Mouse (Mus musculus) hindbrain, embryonic 16.5 days (tissue): ENCODE results near the gene Kiss1. TPM values are rescaled to one million over a fixed set of nuclear protein-coding genes. Genes with fewer than 3 reads are reported as not detected.
"Not testable (repeated sequence)": the region's sequence is repeated elsewhere in the genome, so short reads cannot be mapped to it uniquely, and the experiment has no call there.

Experiments
- ATAC-seq: fragments of 200-750 bp; cut with Nextera tagmentation; 2 replicates; pipeline ENCODE4 v1.8.0; 2017; ENCODE audit warnings: moderate TSS enrichment, moderate library complexity
- H3K27ac ChIP-seq: fragments of 300-500 bp; sonication (generic); 2 replicates; pipeline ENCODE4 v1.5.1; 2014; ENCODE audit warnings: low read depth, mild to moderate bottlenecking, control low read depth, low read length, moderate library complexity
- H3K27me3 ChIP-seq: fragments of 300-500 bp; sonication (generic); replicated peaks from 2 replicates; pipeline ENCODE4 v1.6.1; 2014; ENCODE audit warnings: low read length; ENCODE audit not compliant: control insufficient read depth, insufficient read depth
- H3K36me3 ChIP-seq: fragments of 300-500 bp; sonication (generic); 2 replicates; pipeline ENCODE4 v1.6.1; 2014; ENCODE audit warnings: mild to moderate bottlenecking, low read length, moderate library complexity, mixed read lengths; ENCODE audit not compliant: control insufficient read depth, insufficient read depth
- H3K4me1 ChIP-seq: fragments of 300-500 bp; sonication (generic); 2 replicates; pipeline ENCODE4 v1.6.1; 2014; ENCODE audit warnings: low read depth, low read length; ENCODE audit not compliant: control insufficient read depth, insufficient read depth
- H3K4me2 ChIP-seq: fragments of 300-500 bp; sonication (generic); 2 replicates; pipeline ENCODE4 v1.6.1; 2014; ENCODE audit warnings: mild to moderate bottlenecking, low read length, control low read depth, moderate library complexity
- H3K4me3 ChIP-seq: fragments of 300-500 bp; sonication (generic); 2 replicates; pipeline ENCODE4 v1.5.1; 2014; ENCODE audit warnings: mild to moderate bottlenecking, low read length, control low read depth, moderate library complexity
- H3K9ac ChIP-seq: fragments of 300-500 bp; sonication (generic); 2 replicates; pipeline ENCODE4 v1.6.1; 2014; ENCODE audit warnings: low read depth, mild to moderate bottlenecking, control low read depth, low read length, moderate library complexity
- H3K9me3 ChIP-seq: fragments of 300-500 bp; sonication (generic); 2 replicates; pipeline ENCODE4 v1.6.1; 2014; ENCODE audit warnings: mild to moderate bottlenecking, low read length, moderate library complexity; ENCODE audit not compliant: control insufficient read depth
- WGBS: fragments of 180-500 bp; shearing (Covaris S2); extraction: QIAGEN DNeasy Blood & Tissue Kit; methylation state at CpG from one replicate; pipeline ENCODE4 v1.1.7; 2014; 5-methylcytosine and 5-hydroxymethylcytosine counted together
- polyA plus RNA-seq: library from polyadenylated mRNA; unstranded; fragments of >200 nt; fragmentation: Nextera tagmentation; extraction: Ambion mirVana; gene quantifications from 2 replicates; pipeline ENCODE4 v1.2.1, GENCODE M21; 2015

Kiss1 gene
- polyA plus RNA-seq, 1 experiment from 2014 or later: not detected

GRCm38 (mm10) chr1:133328299-133328795, 6.7 kb downstream of the Kiss1 start:
- 58% methylated on average over 6 of the region's 6 CpGs for WGBS
- Histone ChIP-seq H3K4me1 (peaks cover 10% of the 10 kb centered on the region), H3K9me3 (no peaks in the 10 kb centered on the region), H3K27ac (no peak overlapping the region), H3K36me3 (no peaks in the 10 kb centered on the region), H3K4me3 (no peak overlapping the region), H3K4me2 (no peak overlapping the region), H3K9ac (no peak overlapping the region), H3K27me3 (no peaks in the 10 kb centered on the region)
- ATAC-seq: no peak

DNA sequence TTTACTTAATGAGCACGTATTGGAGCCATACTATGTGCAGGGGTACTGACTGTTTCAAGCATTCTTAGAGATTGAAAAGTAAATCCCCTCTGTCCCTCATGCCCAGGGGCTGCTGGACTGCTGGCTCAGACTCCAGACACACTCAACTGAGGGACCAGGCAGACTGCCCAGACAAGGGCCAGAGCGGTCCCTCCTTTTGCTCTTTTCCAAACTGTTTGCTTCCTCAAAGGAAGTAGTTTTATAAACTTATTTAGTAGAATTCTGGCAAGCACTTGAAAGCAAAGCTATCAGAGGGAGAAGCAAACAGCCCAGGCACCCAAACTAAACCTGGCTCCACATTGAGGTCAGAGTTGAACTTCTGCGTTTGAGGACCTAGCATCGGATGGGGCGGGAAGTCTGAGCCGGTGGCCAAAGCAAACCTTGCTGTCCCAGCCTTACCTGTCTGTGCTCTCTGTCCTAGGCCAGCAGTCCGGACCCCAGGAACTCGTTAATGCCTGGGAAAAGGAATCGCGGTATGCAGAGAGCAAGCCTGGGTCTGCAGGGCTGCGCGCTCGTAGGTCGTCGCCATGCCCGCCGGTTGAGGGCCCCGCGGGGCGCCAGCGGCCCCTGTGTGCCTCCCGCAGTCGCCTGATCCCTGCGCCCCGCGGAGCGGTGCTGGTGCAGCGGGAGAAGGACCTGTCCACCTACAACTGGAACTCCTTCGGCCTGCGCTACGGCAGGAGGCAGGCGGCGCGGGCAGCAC, 7.4 kb downstream of the Kiss1 start:
- Histone ChIP-seq H3K9ac (peak overlapping the region; percentile 49), H3K4me2 (peak overlapping the region; percentile 57), H3K27me3 (no peaks in the 10 kb centered on the region), H3K4me1 (peaks cover 10% of the 10 kb centered on the region), H3K9me3 (no peaks in the 10 kb centered on the region), H3K36me3 (no peaks in the 10 kb centered on the region), H3K27ac (no peak overlapping the region), H3K4me3 (peak overlapping the region; percentile 24)
- no peak for ATAC-seq
- 8% methylated on average over 34 of the region's 34 CpGs for WGBS

DNA sequence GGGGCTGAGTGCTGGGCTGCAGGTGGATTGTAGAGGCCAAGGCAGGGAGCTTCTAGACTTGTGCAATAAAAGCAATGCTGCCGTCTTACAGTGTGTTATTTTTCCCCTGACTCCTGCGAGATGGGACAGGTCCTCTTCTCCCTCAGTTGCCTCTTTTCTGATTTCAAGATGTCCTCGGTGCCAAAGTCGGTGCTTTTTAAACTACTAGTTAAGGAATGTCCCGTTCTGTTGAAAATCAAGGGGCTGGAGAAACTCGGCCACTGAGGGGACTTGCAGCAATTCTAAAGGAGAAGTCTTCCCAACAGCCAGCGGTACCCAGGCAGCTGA, 7.9 kb downstream of the Kiss1 start:
- H3K9ac ChIP-seq: peak overlapping the region; percentile 49
- no peaks in the 10 kb centered on the region for H3K36me3 ChIP-seq

DNA sequence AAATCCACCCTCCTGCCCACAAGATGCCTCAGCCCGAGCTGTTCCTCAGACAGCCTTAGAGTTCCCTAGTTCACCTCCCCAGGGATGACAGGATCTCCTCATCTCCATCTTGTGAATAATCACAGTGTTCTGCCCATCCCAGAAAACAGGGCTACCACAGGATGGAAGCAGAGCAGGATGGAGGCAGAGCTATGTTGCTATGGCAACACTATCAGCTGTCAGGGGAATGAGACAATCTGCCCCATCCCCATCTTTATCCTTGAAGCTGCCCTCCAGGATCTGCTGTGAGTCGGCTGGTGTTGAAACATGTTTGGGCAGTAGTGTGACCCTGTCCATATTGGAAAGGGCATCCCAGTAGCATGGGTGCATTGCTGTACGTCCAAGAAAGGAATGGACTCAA, 9.5 kb downstream of the Kiss1 start:
- Histone ChIP-seq H3K36me3 (no peaks in the 10 kb centered on the region), H3K27me3 (no peaks in the 10 kb centered on the region), H3K4me3 (no peak overlapping the region), H3K9ac (no peak overlapping the region), H3K4me2 (no peak overlapping the region; the same call in 1 of the 2 replicates), H3K9me3 (no peaks in the 10 kb centered on the region), H3K4me1 (peaks cover 10% of the 10 kb centered on the region), H3K27ac (0 out of 2 replicates have a peak overlapping the region, but pooled peaks have one; percentile 44)
- ATAC-seq: peak; percentile 84
- 30% methylated on average over 3 of the region's 3 CpGs for WGBS

More for the DNA sequence above, 7.9 kb downstream of the Kiss1 start:
- H3K4me3 ChIP-seq: peak overlapping the region; percentile 24
- ATAC-seq: no peak
- peak overlapping the region; percentile 57 for H3K4me2 ChIP-seq
- H3K4me1 ChIP-seq: peaks cover 10% of the 10 kb centered on the region
- H3K9me3 ChIP-seq: no peaks in the 10 kb centered on the region
- no peak overlapping the region for H3K27ac ChIP-seq
- WGBS: 29% methylated on average over 7 of the region's 7 CpGs
- H3K27me3 ChIP-seq: no peaks in the 10 kb centered on the region

- no peak overlapping the region for H3K4me2 ChIP-seq
- 90% methylated on average over 11 of the region's 11 CpGs for WGBS
- no peak for ATAC-seq
- no peaks in the 10 kb centered on the region for H3K27me3 ChIP-seq
- no peak overlapping the region for H3K9ac ChIP-seq
- peaks cover 10% of the 10 kb centered on the region for H3K4me1 ChIP-seq
- no peak overlapping the region for H3K4me3 ChIP-seq
- H3K36me3 ChIP-seq: no peaks in the 10 kb centered on the region
- H3K27ac ChIP-seq: no peak overlapping the region
- H3K9me3 ChIP-seq: no peaks in the 10 kb centered on the region
Measured at GRCm38 (mm10) chr1:133332656-133333430, 11.2 kb downstream of the Kiss1 start.

GRCm38 (mm10) chr1:133333937-133334336, 12.3 kb downstream of the Kiss1 start:
- Histone ChIP-seq H3K4me3 (no peak overlapping the region), H3K9me3 (no peaks in the 10 kb centered on the region), H3K27me3 (no peaks in the 10 kb centered on the region), H3K36me3 (no peaks in the 10 kb centered on the region), H3K9ac (no peak overlapping the region), H3K4me1 (peaks cover 10% of the 10 kb centered on the region), H3K27ac (no peak overlapping the region), H3K4me2 (no peak overlapping the region)
- ATAC-seq: no peak
- 54% methylated on average over 6 of the region's 6 CpGs for WGBS

DNA sequence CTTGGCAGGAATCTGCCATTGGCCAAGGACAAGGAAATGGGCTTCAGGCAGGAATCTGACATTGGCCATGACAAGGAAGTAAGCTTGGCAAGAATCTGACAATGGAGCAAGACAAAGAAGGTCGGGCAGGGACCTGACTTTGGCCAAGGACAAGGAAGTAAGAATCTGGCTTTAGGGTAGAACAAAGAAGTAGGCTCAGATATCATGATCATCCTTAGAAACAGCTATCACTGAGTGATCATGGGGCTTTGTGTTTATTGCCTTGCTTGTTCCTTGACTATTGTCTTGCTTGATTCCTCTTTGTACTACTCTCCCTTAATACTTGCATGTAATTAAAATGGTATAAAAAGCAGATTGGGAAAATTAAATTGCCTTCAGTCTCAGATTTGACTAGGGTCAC, 18.7 kb downstream of the Kiss1 start:
- not testable (repeated sequence) for H3K4me1 ChIP-seq, H3K27ac ChIP-seq, H3K36me3 ChIP-seq, H3K4me3 ChIP-seq, H3K9ac ChIP-seq, H3K4me2 ChIP-seq, H3K9me3 ChIP-seq, H3K27me3 ChIP-seq, ATAC-seq
- 68% methylated on average over 1 of the region's 1 CpGs for WGBS

- Histone ChIP-seq H3K4me1 (no peaks in the 10 kb centered on the region), H3K9ac (no peak overlapping the region), H3K27me3 (no peaks in the 10 kb centered on the region), H3K4me3 (no peak overlapping the region), H3K9me3 (no peaks in the 10 kb centered on the region), H3K36me3 (no peaks in the 10 kb centered on the region), H3K4me2 (no peak overlapping the region), H3K27ac (no peak overlapping the region)
- WGBS: 88% methylated on average over 2 of the region's 2 CpGs
- ATAC-seq: no peak
Measured at GRCm38 (mm10) chr1:133344357-133344756, 22.7 kb downstream of the Kiss1 start.

DNA sequence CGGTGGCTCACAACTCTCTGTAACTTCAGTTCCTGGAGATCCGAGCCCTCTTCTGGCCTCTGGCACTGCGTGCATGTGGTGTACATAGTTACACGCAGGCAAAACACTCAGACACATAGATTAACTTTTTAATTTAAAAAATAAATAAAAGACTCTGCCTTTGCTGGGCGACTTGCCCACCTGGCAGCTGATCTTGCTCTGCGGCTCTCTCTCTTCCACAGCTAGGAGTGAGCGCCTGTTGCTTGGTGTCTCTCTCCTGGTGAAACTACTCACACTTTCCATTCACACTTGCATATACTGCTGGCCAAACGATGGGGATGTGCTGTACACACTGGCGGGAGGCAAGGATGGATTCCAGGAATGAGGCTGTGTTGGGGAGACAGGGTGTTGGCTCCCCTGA, 24.9 kb downstream of the Kiss1 start:
- no peak overlapping the region for H3K27ac ChIP-seq
- no peaks in the 10 kb centered on the region for H3K9me3 ChIP-seq
- no peak overlapping the region for H3K4me3 ChIP-seq
- ATAC-seq: no peak
- H3K4me2 ChIP-seq: no peak overlapping the region
- H3K4me1 ChIP-seq: no peaks in the 10 kb centered on the region
- H3K36me3 ChIP-seq: no peaks in the 10 kb centered on the region
- WGBS: 87% methylated on average over 9 of the region's 9 CpGs
- no peaks in the 10 kb centered on the region for H3K27me3 ChIP-seq
- H3K9ac ChIP-seq: no peak overlapping the region
